Mouse (Mus musculus) left cerebral cortex, postnatal 10 days (tissue): ENCODE measurements at regions not wholly inside any gene's neighbourhood (a gene's known extent, or its start where the extent isn't known, plus 50 kb on each side); places are given as distances from the start of the nearest gene placed in this dataset.
A peak's percentile ranks its signal among the peaks of the same experiment; 100 is the strongest.

ENCODE experiments used
- DNase-seq, 2 experiments: peaks; one replicate each; pipeline ENCODE4 v3.0.0; 2021 to 2022; ENCODE audit warnings: low spot score in 2 of 2, mixed read lengths in 1 of 2; ENCODE audit errors: extremely low spot score in 1 of 2
- intact Hi-C: fragments of 180-260 bp; cut with DNase I; formaldehyde crosslinking; loops from one replicate; pipeline ENCODE4 v1.15.1; 2025

DNA sequence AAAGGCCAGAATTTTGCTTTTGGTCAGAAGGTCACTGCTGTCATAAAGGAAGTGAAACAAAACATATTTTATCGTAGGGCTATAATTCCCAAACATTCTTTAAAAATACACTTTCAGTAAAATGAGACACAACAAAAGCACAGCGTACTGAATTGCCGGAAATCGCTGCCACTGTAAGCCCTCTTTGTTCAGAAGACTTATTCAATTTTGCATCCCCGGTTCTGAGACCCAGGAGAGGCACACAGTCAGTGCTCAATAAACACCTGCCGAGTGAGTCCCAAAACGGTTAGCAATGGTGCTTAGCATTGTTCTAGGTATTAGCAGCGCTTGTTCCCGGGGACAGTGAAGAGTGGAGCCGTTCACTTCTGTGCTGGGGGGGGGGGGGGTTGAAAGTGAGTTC, 72.9 kb upstream of the Lmo2 start:
- intact Hi-C loops: no loop called here
- no peak for DNase-seq

DNA sequence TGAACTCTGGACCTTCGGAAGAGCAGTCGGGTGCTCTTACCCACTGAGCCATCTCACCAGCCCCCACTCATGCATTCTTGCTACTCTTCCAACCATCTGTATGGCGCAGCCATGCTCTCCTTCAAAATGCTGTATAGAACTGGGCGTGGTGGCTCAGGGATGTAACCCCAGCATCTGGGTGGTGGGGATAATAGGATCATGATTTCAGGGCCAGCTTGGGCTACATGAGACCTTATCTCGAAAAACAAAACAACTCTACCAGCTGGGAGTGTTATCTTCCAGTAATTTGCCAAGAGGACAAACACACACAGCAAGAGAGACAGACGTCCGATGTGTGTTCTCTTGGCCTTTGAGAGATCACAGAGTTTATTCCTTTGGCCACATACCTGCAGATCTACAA, 69.8 kb upstream of the Lmo2 start:
- DNase-seq: no peak
- intact Hi-C loops: no loop called here

DNA sequence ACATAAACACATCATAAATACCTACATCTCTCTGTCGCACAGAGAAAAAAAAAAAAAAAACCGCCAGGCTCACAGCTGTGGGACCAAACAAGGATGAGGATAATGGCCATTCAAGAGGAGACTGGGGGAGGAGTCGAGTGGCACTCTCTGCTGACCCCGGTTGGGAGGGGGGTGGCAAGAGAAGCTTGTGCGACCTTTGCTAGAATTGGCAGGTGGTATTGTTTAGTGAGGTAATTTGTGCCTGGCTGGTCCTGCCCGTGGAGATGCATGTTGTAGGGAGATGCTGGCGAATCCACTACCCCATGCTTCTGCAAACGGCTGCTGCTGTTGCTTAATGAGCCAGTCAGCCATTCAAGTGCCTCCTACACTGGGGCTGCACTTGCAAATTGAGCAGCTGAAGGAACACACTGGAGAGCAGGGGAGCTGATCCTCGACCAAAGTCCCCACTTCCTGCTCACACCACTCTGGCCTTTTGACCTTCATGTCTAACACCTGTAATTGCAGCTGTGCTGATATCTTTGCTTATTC, 66.5 kb upstream of the Lmo2 start:
- no peak for DNase-seq
- intact Hi-C loops: no loop called here

DNA sequence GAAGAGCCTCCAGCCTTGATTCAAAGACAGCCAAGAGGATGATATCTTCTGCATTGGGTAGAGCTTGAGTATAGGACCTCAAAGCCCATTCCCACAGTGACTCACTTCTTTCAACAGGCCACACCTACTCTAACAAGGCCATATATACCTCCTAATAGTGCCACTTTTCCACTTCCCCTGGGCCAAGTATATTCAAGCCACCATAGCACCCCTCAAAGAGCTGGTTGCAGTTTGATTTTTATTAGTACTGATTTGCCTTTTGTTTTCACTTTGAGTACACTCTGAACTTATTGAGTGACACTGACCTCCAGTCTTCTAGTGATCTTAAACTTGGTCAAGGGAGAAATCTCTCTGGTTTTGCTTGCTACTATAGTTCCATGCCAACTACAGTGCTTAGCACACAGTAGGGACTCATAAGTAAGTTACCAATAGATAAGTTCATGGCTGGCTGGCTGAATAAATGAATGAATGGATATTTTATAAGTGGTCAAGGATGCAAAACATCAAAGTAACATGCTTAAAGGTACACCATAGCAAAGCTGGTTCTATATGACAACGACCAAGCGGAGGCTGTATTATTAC, 64.5 kb upstream of the Lmo2 start:
- DNase-seq: no peak
- intact Hi-C loops: no loop called here

DNA sequence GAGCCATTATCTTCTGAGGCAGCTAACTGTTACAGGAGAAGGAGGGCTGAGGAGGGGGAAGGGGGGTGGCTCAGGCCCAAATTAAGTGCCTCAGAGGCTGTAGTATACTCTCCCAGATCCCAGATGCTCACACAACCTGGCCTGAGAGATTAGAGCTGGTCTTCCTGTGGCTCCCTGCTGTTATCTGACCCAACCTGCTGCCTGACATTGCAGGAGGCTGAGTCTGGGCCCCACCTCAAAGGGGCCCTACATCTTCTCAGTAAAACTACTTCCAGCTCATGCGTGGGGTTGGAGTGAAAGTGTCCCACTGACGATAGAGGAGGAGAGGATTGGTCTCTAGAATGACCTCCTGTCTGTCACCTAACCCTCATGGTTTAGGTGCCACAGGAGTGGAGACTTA, 64.0 kb upstream of the Lmo2 start:
- no peak for DNase-seq
- intact Hi-C loops: no loop called here

DNA sequence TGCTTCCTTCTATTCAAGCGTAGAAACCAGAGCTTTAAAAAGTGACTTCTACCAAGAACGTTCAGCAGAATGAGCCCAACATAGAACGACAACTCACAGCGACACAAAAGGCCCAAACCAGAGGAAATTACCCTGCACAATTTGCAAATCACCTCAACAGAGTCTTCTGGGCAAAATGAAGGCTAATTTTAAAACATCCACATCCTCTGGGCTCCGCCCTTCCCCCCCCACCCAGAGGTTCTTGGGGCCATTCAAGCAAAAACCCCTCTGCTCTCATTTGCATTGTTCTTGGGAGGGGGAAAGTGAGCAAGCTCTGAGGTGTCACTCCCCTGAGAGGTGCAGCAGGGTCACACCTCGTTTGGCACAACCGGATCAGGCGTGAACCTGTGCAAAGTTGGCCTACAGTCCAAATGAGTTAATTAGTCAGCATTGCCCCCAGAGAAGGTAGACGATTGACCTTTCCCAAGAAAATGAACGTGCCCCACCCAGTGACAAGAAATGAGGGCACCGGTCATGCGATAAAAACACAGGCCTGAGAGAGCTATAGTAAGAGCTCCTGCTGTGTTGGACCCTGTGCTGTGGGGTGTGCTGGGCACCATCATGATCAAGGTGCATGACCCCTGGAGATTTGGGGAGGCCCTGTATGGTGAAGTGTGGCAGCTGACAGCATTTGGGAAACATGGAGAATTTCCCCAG, 62.7 kb upstream of the Lmo2 start:
- intact Hi-C loops: no loop called here
- DNase-seq: no peak

DNA sequence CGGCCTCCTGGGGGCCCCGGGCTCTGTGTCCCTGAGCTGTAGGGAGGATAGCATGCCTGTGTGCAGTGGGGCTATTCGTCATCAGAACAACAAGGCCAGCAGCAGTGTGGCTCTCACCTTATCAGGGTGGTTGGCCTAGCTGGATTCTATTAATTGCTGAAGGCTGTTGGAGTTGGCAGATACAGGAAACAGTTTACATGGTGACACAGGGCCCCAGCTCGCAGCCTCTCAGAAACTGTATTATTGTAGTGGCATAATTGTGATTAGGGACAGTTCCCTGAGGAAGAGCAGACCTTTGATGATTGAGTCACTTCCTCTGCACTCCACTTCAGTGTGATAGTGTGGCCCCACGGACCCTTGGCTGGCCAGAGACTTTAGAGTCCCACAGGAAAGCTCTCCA, 61.6 kb upstream of the Lmo2 start:
- intact Hi-C loops: no loop called here
- no peak for DNase-seq

DNA sequence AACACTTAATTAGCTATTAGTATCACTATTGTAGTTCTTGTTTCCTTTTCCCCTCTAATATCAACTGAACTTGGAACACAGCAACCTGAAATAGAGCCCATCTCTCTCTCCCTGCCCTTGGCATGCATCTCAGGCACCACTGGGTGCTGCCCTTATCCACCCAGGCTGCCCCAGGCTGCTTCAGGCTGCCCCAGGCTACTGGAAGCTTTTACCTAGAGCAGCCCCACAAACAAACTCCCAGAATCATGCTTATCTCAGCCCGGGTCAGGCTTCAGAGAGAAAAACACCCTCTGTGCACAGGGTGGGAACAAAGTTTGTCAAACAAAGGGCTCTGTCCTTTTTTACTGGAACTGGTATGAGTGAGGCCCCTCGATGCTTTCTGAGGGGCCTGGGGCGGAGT, 61.0 kb upstream of the Lmo2 start:
- no peak for DNase-seq
- intact Hi-C loops: no loop called here

DNA sequence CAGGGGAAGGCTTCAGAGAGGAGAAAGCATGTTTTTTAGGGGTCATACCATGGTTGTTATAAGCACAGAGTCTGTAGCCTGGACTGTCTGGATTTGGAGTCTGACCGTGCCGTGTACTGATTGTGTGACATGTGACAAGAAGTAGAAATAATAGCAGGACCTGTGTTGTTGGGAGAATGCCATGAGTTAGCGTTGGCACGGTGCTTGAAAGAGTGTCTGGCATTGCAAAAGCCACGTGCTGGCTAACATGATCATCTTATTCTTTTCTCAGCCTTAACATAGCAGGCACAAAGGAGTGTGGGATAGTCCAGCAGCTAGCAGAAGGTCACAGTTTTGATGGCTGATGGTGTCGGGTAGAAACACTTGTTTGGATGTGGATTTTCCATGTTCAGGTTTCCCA, 58.1 kb upstream of the Lmo2 start:
- intact Hi-C loops: no loop called here
- DNase-seq: no peak

DNA sequence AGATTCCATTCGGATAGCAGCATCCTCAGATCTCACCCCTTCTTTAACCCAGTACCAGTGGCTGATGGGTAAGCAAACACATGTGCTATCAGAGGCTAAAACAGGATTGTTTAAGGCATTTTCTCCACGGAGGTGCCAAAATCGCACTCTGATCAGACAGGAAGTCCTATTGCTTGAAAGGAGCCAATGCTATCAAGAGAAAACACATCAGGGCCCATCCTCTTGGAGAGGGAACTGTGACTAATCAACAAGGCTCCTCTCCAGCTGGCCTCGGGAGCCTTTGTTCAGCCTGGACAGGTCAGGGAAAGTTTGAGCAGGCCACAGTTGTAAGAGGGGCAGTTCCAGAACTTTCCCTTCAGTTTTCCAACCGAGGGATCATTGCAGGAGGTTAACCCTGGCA, 57.4 kb upstream of the Lmo2 start:
- intact Hi-C loops: no loop called here
- DNase-seq: peak in 1 of 2 experiments; percentile 49

DNA sequence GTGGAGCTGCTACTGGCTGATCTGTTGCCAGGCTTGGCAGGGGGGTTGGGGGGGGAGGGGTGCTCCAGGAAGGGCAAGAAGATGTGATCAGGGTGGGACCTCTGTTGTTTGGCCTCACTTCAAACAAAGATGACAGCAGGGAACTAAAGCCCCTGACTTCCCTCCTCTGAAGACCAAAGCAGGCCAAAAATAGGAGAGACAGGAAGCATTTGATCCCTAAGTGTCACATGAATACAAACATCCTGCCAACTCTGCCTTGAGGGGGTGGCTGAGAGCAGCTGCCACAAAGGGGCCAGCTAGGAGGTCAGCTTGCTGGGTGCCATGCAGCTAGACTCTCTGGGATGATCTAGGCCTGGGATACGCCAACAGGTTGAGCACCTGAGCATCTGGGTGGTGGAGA, 56.3 kb upstream of the Lmo2 start:
- intact Hi-C loops: no loop called here

DNA sequence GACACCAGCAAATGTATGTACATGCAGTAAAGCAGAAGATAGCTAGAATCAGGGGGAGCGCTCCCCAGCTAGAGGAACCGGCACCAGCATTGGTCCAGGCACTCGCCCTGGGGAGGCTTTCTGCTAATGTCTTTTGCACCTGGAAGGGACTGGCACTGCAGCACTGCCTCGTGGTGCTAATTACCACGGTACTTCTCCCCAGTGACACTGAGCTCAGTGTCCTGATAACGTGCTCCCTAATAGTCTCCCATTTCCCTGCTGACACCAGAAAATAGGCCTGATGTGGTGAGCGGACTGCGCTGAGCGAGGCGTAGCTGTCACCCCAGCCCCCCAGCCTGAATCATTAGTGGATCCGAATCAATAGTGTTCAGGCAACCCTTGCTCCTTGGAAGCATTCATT, 55.0 kb upstream of the Lmo2 start:
- intact Hi-C loops: no loop called here

More for the DNA sequence above, 56.3 kb upstream of the Lmo2 start:
- DNase-seq: peak in 1 of 2 experiments; percentile 57

DNA sequence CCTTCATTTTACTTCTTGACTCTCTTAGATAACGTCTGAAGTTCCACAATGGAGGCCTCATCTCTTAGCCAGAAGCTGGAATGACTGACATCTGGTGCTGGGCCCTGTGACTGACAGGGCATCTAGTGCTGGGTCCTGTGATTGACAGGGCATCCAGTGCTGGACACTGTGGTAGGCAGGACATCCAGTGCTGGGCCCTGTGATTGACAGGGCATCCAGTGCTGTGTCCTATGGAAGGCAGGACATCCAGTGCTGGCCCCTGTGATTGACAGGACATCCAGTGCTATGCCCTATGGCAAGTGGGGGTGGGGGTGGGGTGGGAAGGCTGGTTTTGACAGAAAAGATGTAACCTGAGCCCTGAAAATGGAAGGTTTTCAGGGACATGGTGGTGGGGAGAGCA, 52.1 kb upstream of the Lmo2 start:
- intact Hi-C loops: no loop called here
- no peak for DNase-seq

More for the DNA sequence above, 55.0 kb upstream of the Lmo2 start:
- no peak for DNase-seq

DNA sequence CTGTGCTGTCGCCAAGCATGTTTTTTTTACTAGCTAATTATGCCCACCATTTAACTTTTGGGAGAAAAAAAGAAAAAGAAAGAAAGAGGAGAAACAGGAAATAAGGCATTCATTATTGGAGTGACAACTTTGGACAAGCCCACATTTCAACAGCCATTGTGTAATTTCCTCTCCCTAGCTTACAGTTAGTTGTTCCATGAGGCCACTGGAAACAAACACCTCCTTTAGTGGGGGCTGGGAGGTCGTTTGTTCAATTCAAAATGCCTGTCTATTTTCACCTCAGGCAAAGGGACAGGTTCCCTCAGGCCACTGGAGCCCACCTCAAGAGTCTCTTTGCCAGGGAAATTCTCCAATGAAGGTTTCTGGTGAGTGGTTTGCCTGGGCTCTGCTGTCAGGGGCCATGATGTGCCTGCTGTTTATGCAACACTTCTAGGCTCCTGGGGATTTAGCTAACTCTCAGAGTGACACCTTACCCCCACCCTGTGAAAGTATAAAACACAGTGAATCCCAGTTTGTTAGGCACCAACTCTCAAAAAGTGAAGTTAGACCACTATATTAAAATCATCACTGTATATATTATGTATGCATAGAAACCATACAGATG, 51.1 kb upstream of the Lmo2 start:
- intact Hi-C loops: no loop called here
- DNase-seq: no peak
